Mouse (Mus musculus): ENCODE measurements at regions not wholly inside any gene's neighbourhood (a gene's known extent, or its start where the extent isn't known, plus 50 kb on each side); places are given as distances from the start of the nearest gene placed in this dataset.

DNA sequence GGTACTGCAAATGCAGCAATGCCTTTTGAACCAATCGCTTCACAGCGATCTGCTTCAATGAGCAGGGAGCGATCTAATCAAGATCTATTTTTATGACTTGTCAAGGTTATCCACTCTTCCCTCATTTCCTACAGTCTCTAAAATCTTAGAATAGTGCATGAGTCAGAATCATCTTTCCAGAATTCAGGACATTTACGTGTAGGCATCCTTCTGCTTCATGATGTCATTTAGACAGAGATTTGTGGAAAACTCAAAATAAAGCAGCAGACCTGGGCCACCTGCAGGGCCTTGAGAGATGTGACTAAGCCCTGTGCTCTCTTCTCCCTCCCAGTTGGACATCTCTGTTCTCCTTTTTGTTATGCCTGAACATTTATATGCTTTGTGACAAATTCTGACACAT is 103.6 kb downstream of the Adamts1 start:
- no peak for TF ChIP-seq EP300 (IDR thresholded peaks at IDR 0.05; ENCODE audit: low read depth)
- no peak for TF ChIP-seq CTCF (IDR thresholded peaks at IDR 0.05; ENCODE audit: low read depth)

Measured in liver, embryonic 14.5 days (tissue).